15 mouse cellular contexts compared by ENCODE assay signal in the genomic region with DNA sequence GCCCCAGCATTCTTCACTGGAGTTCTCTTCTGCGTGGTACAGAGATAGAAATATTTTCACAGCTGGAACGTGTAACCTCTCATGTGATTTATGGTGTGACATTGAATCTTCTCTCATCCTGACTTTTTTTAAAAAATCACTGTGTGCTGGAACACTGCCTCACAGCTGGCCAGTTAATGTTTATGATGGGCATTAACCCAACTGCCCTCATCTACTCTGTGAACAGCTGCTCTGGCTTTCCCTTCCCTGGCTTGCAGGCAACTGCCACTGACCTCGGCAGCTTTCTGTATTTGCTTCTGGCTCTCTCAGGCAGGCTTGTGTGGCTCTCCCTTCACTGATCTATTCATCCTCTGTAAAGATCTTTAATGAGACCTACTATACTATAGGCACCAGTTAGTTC.
DNase-seq lines count a peak whose midpoint lies in the region; ATAC-seq and TF ChIP-seq lines count a peak whose summit lies in the region.
"Had no signal": no experiment of that assay in that cellular context is flagged by ENCODE, and none has a peak within 500 bp of the region (broad histone marks: within the 10 kb centered on the region; RNA-seq: fewer than 3 reads in every experiment).

No protein-coding gene starts in this region.

- TF ChIP-seq POLR2A in kidney, adult 2 months (IDR thresholded peaks at IDR 0.05; ENCODE audit: low read depth, low read length), result no peak

- H3K9me3 ChIP-seq in embryonic facial prominence, embryonic 10.5 days, result no peaks in the 10 kb centered on the region
- no peaks in the 10 kb centered on the region for H3K9me3 ChIP-seq in intestine, embryonic 15.5 days
- H3K9me3 ChIP-seq: embryonic facial prominence, embryonic 12.5 days had no signal

- H3K36me3 ChIP-seq in kidney, adult 2 months (ENCODE audit: control insufficient read depth, insufficient read depth, low read length), result no peaks in the 10 kb centered on the region
- H3K36me3 ChIP-seq in embryonic facial prominence, embryonic 10.5 days (replicated peaks), result no peaks in the 10 kb centered on the region
- H3K36me3 ChIP-seq in intestine, embryonic 15.5 days, result no peaks in the 10 kb centered on the region
- H3K36me3 ChIP-seq: embryonic facial prominence, embryonic 12.5 days had no signal

- H3K27me3 ChIP-seq in kidney, adult 2 months (replicated peaks; ENCODE audit: control insufficient read depth, insufficient read depth, low read length), result no peaks in the 10 kb centered on the region
- H3K27me3 ChIP-seq in embryonic facial prominence, embryonic 10.5 days (replicated peaks; ENCODE audit: low read depth, poor library complexity, severe bottlenecking), result no peaks in the 10 kb centered on the region
- no peaks in the 10 kb centered on the region for H3K27me3 ChIP-seq in intestine, embryonic 15.5 days (replicated peaks)
- H3K27me3 ChIP-seq: embryonic facial prominence, embryonic 12.5 days had no signal

- no peak overlapping the region for H3K4me3 ChIP-seq in kidney, adult 2 months (ENCODE audit: insufficient read depth, low read depth, low read length)
- no peak overlapping the region for H3K4me3 ChIP-seq in embryonic facial prominence, embryonic 10.5 days
- H3K4me3 ChIP-seq in intestine, embryonic 15.5 days (replicated peaks), result no peak overlapping the region
- no peak overlapping the region for H3K4me3 ChIP-seq in layer of hippocampus, adult 2 months
- H3K4me3 ChIP-seq: embryonic facial prominence, embryonic 12.5 days; left cerebral cortex, adult 2 months had no signal

- H3K9ac ChIP-seq in intestine, embryonic 15.5 days, result no peak overlapping the region
- H3K9ac ChIP-seq: embryonic facial prominence, embryonic 12.5 days; hindbrain, embryonic 14.5 days had no signal

- DNase-seq in kidney, adult 2 months, result peak; percentile 17
- no peak for DNase-seq in kidney, adult 18-20 months
- peak; percentile 10 for DNase-seq in embryonic facial prominence, embryonic 10.5 days (ENCODE audit: low spot score)
- DNase-seq in lung, postnatal 14 days, result peak; percentile 13
- no peak for DNase-seq in layer of hippocampus, adult 2 months (ENCODE audit: low spot score in 2 of 2)
- DNase-seq in adrenal gland, postnatal 25 days, result no peak
- DNase-seq in adrenal gland, postnatal 14 days, result no peak
- DNase-seq: right cerebral cortex, postnatal 25 days; thymus, adult 18-20 months had no signal

- TF ChIP-seq CTCF in kidney, adult 2 months (conservative IDR thresholded peaks at IDR 0.05; ENCODE audit: insufficient read depth, insufficient read length, low read depth, low read length), result no peak
- TF ChIP-seq CTCF in layer of hippocampus, adult 2 months (conservative IDR thresholded peaks at IDR 0.05), result no peak

- no peak overlapping the region for H3K4me2 ChIP-seq in intestine, embryonic 15.5 days (replicated peaks)
- H3K4me2 ChIP-seq: embryonic facial prominence, embryonic 12.5 days; hindbrain, embryonic 14.5 days had no signal

- ATAC-seq in intestine, embryonic 15.5 days, result peak; percentile 39; the same call in 1 of the 2 replicates
- ATAC-seq: CD4-positive, CD25-positive, alpha-beta regulatory T cell, adult 4 months had no signal

- H3K4me1 ChIP-seq in kidney, adult 2 months (ENCODE audit: control insufficient read depth, insufficient read depth, low read length), result no peaks in the 10 kb centered on the region
- no peaks in the 10 kb centered on the region for H3K4me1 ChIP-seq in embryonic facial prominence, embryonic 10.5 days
- H3K4me1 ChIP-seq in intestine, embryonic 15.5 days (replicated peaks), result no peaks in the 10 kb centered on the region
- H3K4me1 ChIP-seq: embryonic facial prominence, embryonic 12.5 days had no signal

- H3K27ac ChIP-seq in kidney, adult 2 months (ENCODE audit: insufficient read depth, low read depth, low read length), result no peak overlapping the region
- H3K27ac ChIP-seq in embryonic facial prominence, embryonic 10.5 days (replicated peaks), result no peak overlapping the region
- H3K27ac ChIP-seq in intestine, embryonic 15.5 days, result no peak overlapping the region
- no peak overlapping the region for H3K27ac ChIP-seq in layer of hippocampus, adult 2 months
- H3K27ac ChIP-seq: embryonic facial prominence, embryonic 12.5 days; hindbrain, embryonic 14.5 days; left cerebral cortex, adult 2 months; macrophage had no signal

- WGBS in kidney, adult 2 months, result 10% methylated on average over 3 of the region's 3 CpGs
- 58% methylated on average over 3 of the region's 3 CpGs for WGBS in embryonic facial prominence, embryonic 10.5 days
- WGBS in intestine, embryonic 15.5 days, result 22% methylated on average over 3 of the region's 3 CpGs

Comparison
In these comparisons a context has a peak if more than half of its experiments do, and no peak if none do; other contexts are left out.
1. DNase-seq: peak in kidney, adult 2 months (single experiment), embryonic facial prominence, embryonic 10.5 days (single experiment) and lung, postnatal 14 days (single experiment); none in kidney, adult 18-20 months (single experiment), layer of hippocampus, adult 2 months (0 of 2), adrenal gland, postnatal 25 days (single experiment) and adrenal gland, postnatal 14 days (single experiment).